Mouse (Mus musculus): Measurements from ENCODE around the gene Cacna1s. TPM values are rescaled to one million over a fixed set of nuclear protein-coding genes. Genes with fewer than 3 reads are reported as not detected.

Gene Cacna1s
- 0.10 and 0.17 TPM in 2 replicates for polyA plus RNA-seq (2015; fragmentation: Nextera tagmentation; extraction: Ambion mirVana)

DNA sequence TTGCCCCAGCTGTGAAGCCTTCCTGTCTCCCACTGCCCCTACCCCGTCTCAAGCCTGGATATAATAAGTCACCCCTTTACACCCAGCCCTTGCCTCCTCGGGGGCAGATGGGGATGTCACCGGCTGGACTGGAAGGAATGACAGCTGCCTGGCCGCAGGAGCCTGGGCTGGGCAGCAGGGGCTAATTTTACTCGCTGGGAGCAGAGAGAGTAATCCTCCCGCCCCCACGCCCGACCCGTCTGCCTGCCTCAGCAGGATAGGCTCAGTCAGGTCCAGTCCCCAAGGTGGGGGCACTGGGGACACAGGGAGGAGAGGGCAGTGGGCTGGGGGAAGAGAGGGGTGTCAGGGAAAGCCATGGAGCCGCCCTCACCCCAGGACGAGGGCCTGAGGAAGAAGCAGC lies at the start of gene Cacna1s:
TSS of gene Cacna1s (plus strand) at position 204 of the 400 bp plus-strand sequence.
- WGBS = 52% methylated on average over 11 of the region's 11 CpGs
- Histone ChIP-seq H3K27ac (no peak within 1 kb of the TSS), H3K9ac (no peak within 1 kb of the TSS), H3K4me1 (peaks cover 9% of the 10 kb centered on the region; the same call in 1 of the 2 replicates), H3K4me2 (no peak within 1 kb of the TSS), H3K27me3 (replicated peaks) (peaks cover 26% of the 10 kb centered on the region), H3K36me3 (no peaks in the 10 kb centered on the region), H3K9me3 (no peaks in the 10 kb centered on the region), H3K4me3 (replicated peaks) (no peak within 1 kb of the TSS)
- ATAC-seq (ENCODE audit: insufficient read depth, low FRiP score, low read depth) = no peak

GRCm38 (mm10) chr1:136006292-136006748 lies 46.2 kb upstream of the Cacna1s start, which contains the start of gene Igfn1:
Gene Igfn1 (minus strand): TSS chr1:136006342.
- H3K27me3 ChIP-seq (replicated peaks) = no peaks in the 10 kb centered on the region
- H3K27ac ChIP-seq = no peak within 1 kb of the TSS
- no peaks in the 10 kb centered on the region for H3K9me3 ChIP-seq
- H3K4me3 ChIP-seq (replicated peaks) = peak within 1 kb of the TSS; percentile 49; the same call in 1 of the 2 replicates
- 73% methylated on average over 3 of the region's 3 CpGs for WGBS
- peak within 1 kb of the TSS; percentile 86 for H3K4me2 ChIP-seq
- peaks cover 3% of the 10 kb centered on the region; the same call in 1 of the 2 replicates for H3K4me1 ChIP-seq
- no peak within 1 kb of the TSS for H3K9ac ChIP-seq
- no peak for ATAC-seq (ENCODE audit: insufficient read depth, low FRiP score, low read depth)
- no peaks in the 10 kb centered on the region for H3K36me3 ChIP-seq

GRCm38 (mm10) chr1:136007211-136008158 lies 45.1 kb upstream of the Cacna1s start, which contains the start of gene Tmem9:
Gene Tmem9 (plus strand): TSS chr1:136008150.
- ATAC-seq (ENCODE audit: insufficient read depth, low FRiP score, low read depth) = peak; percentile 97
- Histone ChIP-seq H3K9me3 (no peaks in the 10 kb centered on the region), H3K27ac (no peak within 1 kb of the TSS), H3K9ac (peak within 1 kb of the TSS; percentile 22; the same call in 1 of the 2 replicates), H3K4me1 (peaks cover 3% of the 10 kb centered on the region; the same call in 1 of the 2 replicates), H3K27me3 (replicated peaks) (no peaks in the 10 kb centered on the region), H3K4me2 (peak within 1 kb of the TSS; percentile 86), H3K4me3 (replicated peaks) (peak within 1 kb of the TSS; percentile 49), H3K36me3 (no peaks in the 10 kb centered on the region)
- WGBS = 3% methylated on average over 37 of the region's 37 CpGs

DNA sequence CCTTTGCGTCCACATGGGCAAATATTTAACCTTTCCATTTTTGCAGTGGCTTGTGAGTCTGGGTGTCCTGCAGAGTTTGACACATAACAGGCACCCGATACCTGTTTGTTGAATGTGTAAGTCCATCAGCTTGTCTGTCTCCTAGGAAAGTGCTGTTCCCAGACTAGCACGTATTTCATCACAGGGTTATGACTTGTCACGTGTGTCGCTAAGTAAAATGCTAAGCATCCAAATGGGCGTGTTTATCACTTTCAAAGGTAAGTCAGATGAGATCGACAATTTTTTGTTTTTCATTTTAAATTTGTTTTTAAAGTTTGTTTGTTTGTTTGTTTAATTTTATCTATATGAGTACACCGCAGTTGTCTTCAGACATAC lies 44.4 kb upstream of the Cacna1s start:
- Histone ChIP-seq H3K9ac (no peak overlapping the region), H3K4me3 (replicated peaks) (peak overlapping the region; percentile 49), H3K27ac (no peak overlapping the region), H3K36me3 (no peaks in the 10 kb centered on the region), H3K4me2 (peak overlapping the region; percentile 86), H3K27me3 (replicated peaks) (no peaks in the 10 kb centered on the region), H3K9me3 (no peaks in the 10 kb centered on the region), H3K4me1 (peaks cover 3% of the 10 kb centered on the region; the same call in 1 of the 2 replicates)
- ATAC-seq (ENCODE audit: insufficient read depth, low FRiP score, low read depth) = peak; percentile 40; the same call in 1 of the 2 replicates
- 17% methylated on average over 8 of the region's 8 CpGs for WGBS

GRCm38 (mm10) chr1:136010247-136010646 lies 42.3 kb upstream of the Cacna1s start:
- no peak overlapping the region for H3K27ac ChIP-seq
- H3K4me2 ChIP-seq = no peak overlapping the region
- whole genome bisulfite sequencing = 88% methylated on average over 4 of the region's 4 CpGs
- peaks cover 3% of the 10 kb centered on the region; the same call in 1 of the 2 replicates for H3K4me1 ChIP-seq
- ATAC-seq (ENCODE audit: insufficient read depth, low FRiP score, low read depth) = no peak
- H3K36me3 ChIP-seq = no peaks in the 10 kb centered on the region
- no peaks in the 10 kb centered on the region for H3K27me3 ChIP-seq (replicated peaks)
- no peak overlapping the region for H3K9ac ChIP-seq
- no peak overlapping the region for H3K4me3 ChIP-seq (replicated peaks)
- no peaks in the 10 kb centered on the region for H3K9me3 ChIP-seq

DNA sequence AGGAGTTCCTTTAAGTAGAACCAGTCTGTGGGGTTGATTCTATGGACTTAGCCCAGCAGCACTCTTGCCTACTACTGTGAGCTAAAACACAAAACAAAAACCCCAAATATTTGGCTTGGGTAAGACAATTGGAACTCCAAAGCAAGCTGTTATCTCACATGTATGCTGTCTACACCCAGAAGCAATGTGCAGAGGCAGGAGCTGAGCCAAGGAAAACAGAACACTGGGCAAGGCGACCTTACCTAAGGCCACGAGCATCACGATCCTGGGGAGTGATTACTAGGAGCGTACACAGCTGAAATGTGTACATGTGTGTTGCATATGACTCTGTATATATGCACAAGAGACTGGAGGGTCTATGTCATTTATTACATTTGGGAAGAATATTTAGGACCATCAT lies 39.0 kb upstream of the Cacna1s start:
- Histone ChIP-seq H3K4me1 (peaks cover 4% of the 10 kb centered on the region; the same call in 1 of the 2 replicates), H3K9me3 (no peaks in the 10 kb centered on the region), H3K27ac (no peak overlapping the region), H3K4me3 (replicated peaks) (no peak overlapping the region), H3K27me3 (replicated peaks) (no peaks in the 10 kb centered on the region), H3K4me2 (no peak overlapping the region), H3K36me3 (no peaks in the 10 kb centered on the region), H3K9ac (no peak overlapping the region)
- no peak for ATAC-seq (ENCODE audit: insufficient read depth, low FRiP score, low read depth)
- 77% methylated on average over 4 of the region's 4 CpGs for WGBS

DNA sequence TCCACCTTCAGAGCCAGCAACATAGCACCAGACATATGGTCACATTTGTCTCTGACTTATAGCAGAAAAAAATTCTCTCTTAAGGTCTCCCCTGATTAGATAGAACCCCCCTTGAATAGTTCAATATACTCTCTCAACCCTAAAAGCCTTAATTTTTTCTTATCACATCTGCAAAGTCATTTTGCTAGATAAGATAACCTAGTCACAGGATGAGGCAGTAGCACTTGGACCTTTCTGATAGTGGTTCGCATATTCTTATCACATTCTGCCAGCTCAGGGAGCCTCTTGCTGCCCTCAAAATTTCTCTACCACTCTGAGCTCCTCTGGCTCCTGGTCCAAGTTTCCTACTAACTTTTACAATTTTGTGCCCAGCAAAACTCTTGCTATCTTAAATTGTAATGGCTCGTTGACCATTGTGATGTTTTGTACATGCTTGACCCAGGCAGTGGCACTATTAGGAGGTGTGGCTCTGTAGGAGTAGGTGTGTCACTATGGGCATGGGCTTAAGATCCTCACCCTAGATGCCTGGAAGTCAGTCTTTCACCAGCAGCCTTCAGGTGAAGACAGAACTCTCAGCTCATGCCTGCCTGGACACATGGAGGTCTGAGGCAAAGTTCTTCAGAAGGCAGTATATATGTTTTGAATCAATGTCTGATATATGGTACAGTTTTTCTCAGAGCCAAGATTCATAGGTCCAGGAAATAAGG lies 37.6 kb upstream of the Cacna1s start:
- whole genome bisulfite sequencing = 54% methylated on average over 2 of the region's 2 CpGs
- Histone ChIP-seq H3K36me3 (no peaks in the 10 kb centered on the region), H3K9ac (no peak overlapping the region), H3K27ac (no peak overlapping the region), H3K4me3 (replicated peaks) (no peak overlapping the region), H3K4me1 (peaks cover 13% of the 10 kb centered on the region), H3K27me3 (replicated peaks) (no peaks in the 10 kb centered on the region), H3K9me3 (no peaks in the 10 kb centered on the region), H3K4me2 (no peak overlapping the region)
- peak; percentile 56; the same call in 1 of the 2 replicates for ATAC-seq (ENCODE audit: insufficient read depth, low FRiP score, low read depth)

- Histone ChIP-seq H3K9me3 (no peaks in the 10 kb centered on the region), H3K36me3 (0 out of 2 replicates have a peak, but pooled peaks cover 1% of the 10 kb centered on the region), H3K9ac (no peak overlapping the region), H3K27me3 (replicated peaks) (no peaks in the 10 kb centered on the region), H3K4me1 (peaks cover 13% of the 10 kb centered on the region), H3K4me2 (peak overlapping the region; percentile 85), H3K4me3 (replicated peaks) (peak overlapping the region; percentile 83; the same call in 1 of the 2 replicates), H3K27ac (no peak overlapping the region)
- ATAC-seq (ENCODE audit: insufficient read depth, low FRiP score, low read depth) = no peak
- 85% methylated on average over 2 of the region's 2 CpGs for WGBS
Measured at GRCm38 (mm10) chr1:136017307-136017706, 35.2 kb upstream of the Cacna1s start.

- H3K27ac ChIP-seq = peak overlapping the region; percentile 73
- peak; percentile 97 for ATAC-seq (ENCODE audit: insufficient read depth, low FRiP score, low read depth)
- H3K4me3 ChIP-seq (replicated peaks) = peak overlapping the region; percentile 83
- peaks cover 13% of the 10 kb centered on the region for H3K4me1 ChIP-seq
- 0 out of 2 replicates have a peak, but pooled peaks cover 2% of the 10 kb centered on the region for H3K36me3 ChIP-seq
- H3K9me3 ChIP-seq = no peaks in the 10 kb centered on the region
- under 1% methylated on average over 22 of the region's 22 CpGs for WGBS
- H3K9ac ChIP-seq = peak overlapping the region; percentile 77
- no peaks in the 10 kb centered on the region for H3K27me3 ChIP-seq (replicated peaks)
- peak overlapping the region; percentile 85 for H3K4me2 ChIP-seq
Measured at GRCm38 (mm10) chr1:136017907-136018313, 34.6 kb upstream of the Cacna1s start.

DNA sequence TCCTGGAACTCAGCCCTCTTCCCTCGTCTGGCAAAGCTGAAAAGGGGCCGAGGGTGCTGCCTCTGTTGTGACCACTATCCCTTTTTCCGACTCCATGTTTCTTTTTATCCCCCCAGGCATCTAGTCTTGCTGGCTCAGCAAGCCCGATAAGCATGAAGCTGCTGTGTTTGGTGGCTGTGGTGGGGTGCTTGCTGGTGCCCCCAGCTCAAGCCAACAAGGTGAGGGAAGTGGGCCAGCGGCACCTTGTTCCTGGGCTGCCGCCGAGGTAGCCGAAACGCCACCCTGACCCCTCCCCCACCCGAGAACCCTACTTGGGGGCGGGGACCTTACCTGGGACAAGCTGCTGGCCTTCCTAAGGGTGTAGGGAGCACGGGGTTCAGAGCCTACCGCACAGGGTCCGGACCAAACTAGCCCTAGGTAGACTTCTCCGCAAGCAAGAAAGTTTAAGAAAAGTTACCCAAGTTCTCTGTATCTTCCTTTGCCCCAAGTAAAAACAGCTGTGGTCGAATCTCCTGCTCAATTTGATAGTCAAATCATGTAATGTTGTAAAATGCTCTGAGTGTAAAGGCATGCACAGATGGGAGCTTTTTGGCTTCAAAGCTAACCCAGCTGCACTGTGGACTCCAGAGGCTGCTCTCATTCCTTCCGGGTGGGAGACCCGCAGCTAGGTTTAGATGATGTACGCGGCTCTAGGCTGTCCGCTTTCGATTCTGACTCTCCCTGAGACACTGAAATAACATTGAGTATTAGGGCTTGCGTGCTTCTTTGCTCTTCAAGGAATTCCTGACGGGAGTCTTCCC lies 34.0 kb upstream of the Cacna1s start:
- peak overlapping the region; percentile 83 for H3K4me3 ChIP-seq (replicated peaks)
- peak overlapping the region; percentile 77 for H3K9ac ChIP-seq
- 0 out of 2 replicates have a peak, but pooled peaks cover 2% of the 10 kb centered on the region for H3K36me3 ChIP-seq
- peak overlapping the region; percentile 85 for H3K4me2 ChIP-seq
- H3K27ac ChIP-seq = peak overlapping the region; percentile 73
- no peaks in the 10 kb centered on the region for H3K9me3 ChIP-seq
- WGBS = 2% methylated on average over 24 of the region's 24 CpGs
- H3K4me1 ChIP-seq = peaks cover 13% of the 10 kb centered on the region
- peak; percentile 33; the same call in 1 of the 2 replicates for ATAC-seq (ENCODE audit: insufficient read depth, low FRiP score, low read depth)
- H3K27me3 ChIP-seq (replicated peaks) = no peaks in the 10 kb centered on the region

DNA sequence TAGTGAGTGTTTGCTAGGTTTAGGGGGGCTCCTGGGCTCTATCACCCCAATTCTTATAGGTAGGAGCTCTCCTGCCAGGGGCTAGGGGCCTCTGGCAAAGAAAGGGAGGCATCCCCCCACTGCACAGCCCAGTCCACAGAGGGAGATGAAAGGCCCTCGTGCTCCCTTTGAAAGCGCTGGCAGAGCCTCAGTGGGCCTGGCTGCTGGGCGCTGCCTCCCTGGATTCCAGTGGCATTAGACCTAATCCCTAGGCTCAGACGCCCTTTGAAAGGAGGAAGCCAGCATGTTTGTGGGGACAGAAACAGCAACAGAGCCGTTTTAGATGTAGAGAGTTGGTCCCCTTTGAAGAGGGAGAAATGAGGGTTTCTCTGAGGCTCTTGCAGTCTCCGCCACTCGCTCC lies 22.3 kb upstream of the Cacna1s start:
- ATAC-seq (ENCODE audit: insufficient read depth, low FRiP score, low read depth) = no peak
- H3K4me2 ChIP-seq = no peak overlapping the region
- H3K27ac ChIP-seq = no peak overlapping the region
- no peaks in the 10 kb centered on the region for H3K4me1 ChIP-seq
- H3K36me3 ChIP-seq = peaks cover 66% of the 10 kb centered on the region
- no peak overlapping the region for H3K4me3 ChIP-seq (replicated peaks)
- H3K27me3 ChIP-seq (replicated peaks) = no peaks in the 10 kb centered on the region
- 64% methylated on average over 7 of the region's 7 CpGs for WGBS
- no peak overlapping the region for H3K9ac ChIP-seq
- H3K9me3 ChIP-seq = no peaks in the 10 kb centered on the region
